ENCODE assay signal across 8 mouse cellular contexts in the genomic region with DNA sequence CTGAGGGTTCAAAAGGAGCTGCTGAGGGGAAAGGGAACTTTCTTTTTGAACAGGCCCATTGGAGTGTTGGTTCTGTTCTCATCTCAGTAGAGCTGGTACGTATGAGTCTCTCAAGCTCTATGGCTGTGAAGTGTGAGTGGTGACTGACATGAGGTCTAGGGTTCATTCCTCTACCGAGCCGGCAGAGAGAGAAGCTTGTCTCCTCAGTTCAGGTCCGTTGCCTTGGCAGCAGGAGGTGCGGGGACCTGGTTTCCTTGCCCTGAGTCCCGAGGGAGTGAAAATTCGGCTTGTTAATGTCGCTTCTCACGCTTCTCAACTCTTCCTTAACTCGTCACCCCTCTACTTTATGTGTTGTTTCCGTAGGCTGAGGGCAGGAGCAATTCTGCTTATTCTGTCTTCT. TPM values are rescaled to one million over a fixed set of nuclear protein-coding genes. Genes with fewer than 3 reads are reported as not detected.
DNase-seq lines count a peak whose midpoint lies in the region; ATAC-seq and TF ChIP-seq lines count a peak whose summit lies in the region.

No protein-coding gene starts in this region.

- H3K27me3 ChIP-seq in forebrain, postnatal 0 days (ENCODE audit: insufficient read depth, low read length): no peaks in the 10 kb centered on the region
- H3K27me3 ChIP-seq in liver, embryonic 13.5 days: peaks cover 12% of the 10 kb centered on the region; the same call in 1 of the 2 replicates
- H3K27me3 ChIP-seq in stomach, embryonic 14.5 days (ENCODE audit: control insufficient read depth, insufficient read depth, low read length): no peaks in the 10 kb centered on the region

- DNase-seq in frontal cortex, postnatal 25 days (ENCODE audit: low spot score in 2 of 2): no peak
- DNase-seq in spleen, postnatal 36 days (ENCODE audit: low spot score in 2 of 2): peak; percentile 7 to 21
- no peak for DNase-seq in spleen, postnatal 14 days (ENCODE audit: low spot score in 2 of 2)
- peak; percentile 1 for DNase-seq in forebrain, postnatal 0 days
- no peak for DNase-seq in liver, embryonic 13.5 days
- no peak for DNase-seq in yolk sac, embryonic 10.5 days (ENCODE audit: low spot score)

- H3K9ac ChIP-seq in forebrain, postnatal 0 days: peak overlapping the region; percentile 68
- peak overlapping the region; percentile 87 for H3K9ac ChIP-seq in liver, embryonic 13.5 days
- H3K9ac ChIP-seq in stomach, embryonic 14.5 days (replicated peaks; ENCODE audit: low read depth, low read length): peak overlapping the region; percentile 22

- no peaks in the 10 kb centered on the region for H3K9me3 ChIP-seq in forebrain, postnatal 0 days (ENCODE audit: low read length)
- H3K9me3 ChIP-seq in liver, embryonic 13.5 days (replicated peaks): no peaks in the 10 kb centered on the region
- H3K9me3 ChIP-seq in stomach, embryonic 14.5 days (ENCODE audit: control insufficient read depth, low read depth, low read length): no peaks in the 10 kb centered on the region

- no peak for TF ChIP-seq CTCF in forebrain, postnatal 0 days (IDR thresholded peaks at IDR 0.05; ENCODE audit: low read depth)

- peak overlapping the region; percentile 85 for H3K4me3 ChIP-seq in forebrain, postnatal 0 days (ENCODE audit: low read depth, low read length)
- H3K4me3 ChIP-seq in liver, embryonic 13.5 days (replicated peaks): peak overlapping the region; percentile 87
- H3K4me3 ChIP-seq in stomach, embryonic 14.5 days (ENCODE audit: low read depth, low read length): peak overlapping the region; percentile 60

- H3K4me2 ChIP-seq in forebrain, postnatal 0 days (ENCODE audit: low read depth): peak overlapping the region; percentile 91
- peak overlapping the region; percentile 93 for H3K4me2 ChIP-seq in liver, embryonic 13.5 days
- H3K4me2 ChIP-seq in stomach, embryonic 14.5 days (replicated peaks; ENCODE audit: low read depth, low read length): peak overlapping the region; percentile 58

- 0 out of 2 replicates have a peak, but pooled peaks cover 1% of the 10 kb centered on the region for H3K36me3 ChIP-seq in forebrain, postnatal 0 days (ENCODE audit: insufficient read depth)
- peaks cover 6% of the 10 kb centered on the region for H3K36me3 ChIP-seq in liver, embryonic 13.5 days
- no peaks in the 10 kb centered on the region for H3K36me3 ChIP-seq in stomach, embryonic 14.5 days (ENCODE audit: control insufficient read depth, insufficient read depth, low read length)

- 0 out of 2 replicates have a peak, but pooled peaks have one; percentile 0 for ATAC-seq in frontal cortex, adult (ENCODE audit: low TSS enrichment)
- no peak for ATAC-seq in forebrain, postnatal 0 days
- ATAC-seq in liver, embryonic 13.5 days (ENCODE audit: low read depth): no peak
- no peak for ATAC-seq in stomach, embryonic 14.5 days (ENCODE audit: insufficient number of reproducible peaks, insufficient read depth, low FRiP score, low read depth)

- H3K27ac ChIP-seq in forebrain, postnatal 0 days (ENCODE audit: low read depth, low read length): peak overlapping the region; percentile 80
- H3K27ac ChIP-seq in liver, embryonic 13.5 days: peak overlapping the region; percentile 82
- no peak overlapping the region for H3K27ac ChIP-seq in stomach, embryonic 14.5 days (ENCODE audit: low read length)

- peaks cover 13% of the 10 kb centered on the region; the same call in 1 of the 2 replicates for H3K4me1 ChIP-seq in forebrain, postnatal 0 days (ENCODE audit: insufficient read depth)
- H3K4me1 ChIP-seq in liver, embryonic 13.5 days (replicated peaks): peaks cover 37% of the 10 kb centered on the region
- peaks cover 8% of the 10 kb centered on the region; the same call in 1 of the 2 replicates for H3K4me1 ChIP-seq in stomach, embryonic 14.5 days (ENCODE audit: control insufficient read depth, insufficient read depth, low read length)

- WGBS in forebrain, postnatal 0 days: 2% methylated on average over 11 of the region's 11 CpGs
- 2% methylated on average over 11 of the region's 11 CpGs for WGBS in liver, embryonic 13.5 days (ENCODE audit: insufficient replicate concordance)
- WGBS in stomach, embryonic 14.5 days: under 1% methylated on average over 11 of the region's 11 CpGs

RNA-seq across cellular contexts. Expression of gene Lin52, which starts 0.6 kb away (rescaled TPM):
- total RNA-seq in forebrain, postnatal 0 days (2014; rRNA removed): 18.2 and 22.1 TPM in 2 replicates
- polyA plus RNA-seq in forebrain, postnatal 0 days (2015; fragmentation: Nextera tagmentation; extraction: Ambion mirVana): 18.1 and 23.6 TPM in 2 replicates
- 12.7 and 14.4 TPM in 2 replicates for polyA plus RNA-seq in liver, embryonic 13.5 days (2015; fragmentation: Nextera tagmentation; extraction: Ambion mirVana)
- 20.4 and 23.0 TPM in 2 replicates for polyA plus RNA-seq in stomach, embryonic 14.5 days (2014; fragmentation: Nextera tagmentation; extraction: Ambion mirVana)

RNA-seq across cellular contexts. Expression of gene Aldh6a1, which starts 1.0 kb away (rescaled TPM):
- total RNA-seq in forebrain, postnatal 0 days (2014; rRNA removed): 29.8 and 35.9 TPM in 2 replicates
- 28.8 and 33.9 TPM in 2 replicates for polyA plus RNA-seq in forebrain, postnatal 0 days (2015; fragmentation: Nextera tagmentation; extraction: Ambion mirVana)
- 17.0 and 23.4 TPM in 2 replicates for polyA plus RNA-seq in liver, embryonic 13.5 days (2015; fragmentation: Nextera tagmentation; extraction: Ambion mirVana)
- 35.5 and 40.1 TPM in 2 replicates for polyA plus RNA-seq in stomach, embryonic 14.5 days (2014; fragmentation: Nextera tagmentation; extraction: Ambion mirVana)

RNA-seq across cellular contexts. Expression of gene Rnf113a2, which starts 34.8 kb away (rescaled TPM):
- 15.5 and 16.5 TPM in 2 replicates for total RNA-seq in forebrain, postnatal 0 days (2014; rRNA removed)
- polyA plus RNA-seq in forebrain, postnatal 0 days (2015; fragmentation: Nextera tagmentation; extraction: Ambion mirVana): 20.3 and 20.4 TPM in 2 replicates
- 15.8 and 20.2 TPM in 2 replicates for polyA plus RNA-seq in liver, embryonic 13.5 days (2015; fragmentation: Nextera tagmentation; extraction: Ambion mirVana)
- 24.8 and 26.0 TPM in 2 replicates for polyA plus RNA-seq in stomach, embryonic 14.5 days (2014; fragmentation: Nextera tagmentation; extraction: Ambion mirVana)

RNA-seq across cellular contexts. Expression of gene Bbof1, which starts 42.9 kb away (rescaled TPM):
- total RNA-seq in forebrain, postnatal 0 days (2014; rRNA removed): 3.0 and 4.0 TPM in 2 replicates
- 2.3 and 3.0 TPM in 2 replicates for polyA plus RNA-seq in forebrain, postnatal 0 days (2015; fragmentation: Nextera tagmentation; extraction: Ambion mirVana)
- polyA plus RNA-seq in liver, embryonic 13.5 days (2015; fragmentation: Nextera tagmentation; extraction: Ambion mirVana): 0.24 and 0.75 TPM in 2 replicates
- polyA plus RNA-seq in stomach, embryonic 14.5 days (2014; fragmentation: Nextera tagmentation; extraction: Ambion mirVana): 1.00 and 1.5 TPM in 2 replicates

RNA-seq across cellular contexts. Expression of gene Entpd5, which starts 43.0 kb away (rescaled TPM):
- total RNA-seq in forebrain, postnatal 0 days (2014; rRNA removed): 12.5 and 14.0 TPM in 2 replicates
- 9.5 and 12.4 TPM in 2 replicates for polyA plus RNA-seq in forebrain, postnatal 0 days (2015; fragmentation: Nextera tagmentation; extraction: Ambion mirVana)
- polyA plus RNA-seq in liver, embryonic 13.5 days (2015; fragmentation: Nextera tagmentation; extraction: Ambion mirVana): 11.5 and 14.1 TPM in 2 replicates
- polyA plus RNA-seq in stomach, embryonic 14.5 days (2014; fragmentation: Nextera tagmentation; extraction: Ambion mirVana): 15.0 and 15.8 TPM in 2 replicates

Comparison
In these comparisons a context has a peak if more than half of its experiments do, and no peak if none do; other contexts are left out.
1. DNase-seq: peak in spleen, postnatal 36 days (2 of 2) and forebrain, postnatal 0 days (single experiment); none in frontal cortex, postnatal 25 days (0 of 2), spleen, postnatal 14 days (0 of 2), liver, embryonic 13.5 days (single experiment) and yolk sac, embryonic 10.5 days (single experiment).
2. H3K9ac ChIP-seq: peak in every context shown above with its lines; median percentile 87 in liver, embryonic 13.5 days; 68 in forebrain, postnatal 0 days; 22 in stomach, embryonic 14.5 days.
3. Peak in every context shown above with its lines, with median percentiles within 50 percentile points of each other: H3K4me2 ChIP-seq and H3K4me3 ChIP-seq.